Mouse (Mus musculus) thymus, postnatal 10 days (tissue): ENCODE measurements around the gene F13a1.

Source experiments
- DNase-seq, 2 experiments: peaks; one replicate each; pipeline ENCODE4 v3.0.0; 2021; ENCODE audit warnings: low spot score in 2 of 2

F13a1 gene

GRCm38 (mm10) chr13:37050126-37050525, at the start of gene F13a1:
TSS of gene F13a1 (minus strand) at chr13:37050244.
- peak; percentile 43 for DNase-seq

GRCm38 (mm10) chr13:37091620-37092019, 41.6 kb upstream of the F13a1 start:
- DNase-seq = no peak

GRCm38 (mm10) chr13:37089104-37089503, 39.1 kb upstream of the F13a1 start:
- DNase-seq = no peak

- no peak for DNase-seq
These were observed 31.6 kb upstream of the F13a1 start for GRCm38 (mm10) chr13:37081506-37082241.

GRCm38 (mm10) chr13:37071390-37071789, 21.3 kb upstream of the F13a1 start:
- no peak for DNase-seq

GRCm38 (mm10) chr13:37070824-37071223, 20.8 kb upstream of the F13a1 start:
- no peak for DNase-seq

GRCm38 (mm10) chr13:37060810-37061209, 10.8 kb upstream of the F13a1 start:
- DNase-seq = no peak

GRCm38 (mm10) chr13:37056662-37057061, 6.6 kb upstream of the F13a1 start:
- DNase-seq = peak in 1 of 2 experiments; percentile 27

- no peak for DNase-seq
These were observed 413 bp downstream of the F13a1 start for GRCm38 (mm10) chr13:37049631-37050030.

- DNase-seq = no peak
These were observed 1.0 kb downstream of the F13a1 start for GRCm38 (mm10) chr13:37049018-37049417.

GRCm38 (mm10) chr13:37045005-37045404, 5.0 kb downstream of the F13a1 start:
- no peak for DNase-seq

- no peak for DNase-seq
These were observed 15.3 kb downstream of the F13a1 start for GRCm38 (mm10) chr13:37034745-37035144.

- no peak for DNase-seq
These were observed 24.0 kb downstream of the F13a1 start for GRCm38 (mm10) chr13:37025996-37026579.

- peak; percentile 29 to 42 for DNase-seq
These were observed 28.5 kb downstream of the F13a1 start for GRCm38 (mm10) chr13:37021575-37021974.

GRCm38 (mm10) chr13:37010771-37011170, 39.3 kb downstream of the F13a1 start:
- peak in 1 of 2 experiments; percentile 15 for DNase-seq

- no peak for DNase-seq
These were observed 43.8 kb downstream of the F13a1 start for GRCm38 (mm10) chr13:37006224-37006623.

GRCm38 (mm10) chr13:36999210-36999705, 50.8 kb downstream of the F13a1 start:
- no peak for DNase-seq

GRCm38 (mm10) chr13:36993593-36993992, 56.5 kb downstream of the F13a1 start:
- DNase-seq = no peak

GRCm38 (mm10) chr13:36988392-36988791, 61.7 kb downstream of the F13a1 start:
- DNase-seq = no peak

GRCm38 (mm10) chr13:36973016-36973415, 77.0 kb downstream of the F13a1 start:
- DNase-seq = no peak

GRCm38 (mm10) chr13:36972226-36972625, 77.8 kb downstream of the F13a1 start:
- DNase-seq = no peak

- DNase-seq = no peak
These were observed 87.1 kb downstream of the F13a1 start for GRCm38 (mm10) chr13:36962926-36963325.

GRCm38 (mm10) chr13:36958996-36959395, 91.0 kb downstream of the F13a1 start:
- no peak for DNase-seq
